23 mouse cellular contexts compared by ENCODE assay signal in the genomic region with DNA sequence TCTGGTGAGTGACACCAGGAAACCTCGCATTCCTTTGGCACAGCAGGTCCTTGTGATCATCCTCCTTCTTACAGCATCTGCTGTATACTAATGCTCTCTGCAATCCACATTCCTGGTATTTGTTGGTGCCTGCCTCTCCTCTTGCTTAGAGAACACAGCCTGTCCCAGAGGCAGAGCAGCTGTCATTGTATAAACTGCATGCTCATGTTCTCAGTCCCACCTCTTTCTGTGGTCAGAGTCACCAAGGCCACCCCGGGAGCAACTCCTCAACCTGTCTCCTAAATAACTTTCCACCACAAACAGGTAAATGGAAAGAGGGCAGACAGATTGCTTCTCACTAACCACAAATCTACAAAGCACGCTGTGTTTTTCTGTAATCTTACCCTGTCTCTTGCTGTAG. TPM values are rescaled to one million over a fixed set of nuclear protein-coding genes. Genes with fewer than 3 reads are reported as not detected.
DNase-seq lines count a peak whose midpoint lies in the region; ATAC-seq and TF ChIP-seq lines count a peak whose summit lies in the region.
"Had no signal": no experiment of that assay in that cellular context is flagged by ENCODE, and none has a peak within 500 bp of the region (broad histone marks: within the 10 kb centered on the region; RNA-seq: fewer than 3 reads in every experiment).

No protein-coding gene starts in this region.

- no peak for TF ChIP-seq CTCF in kidney, postnatal 0 days (IDR thresholded peaks at IDR 0.05; ENCODE audit: low read depth)

- peak; percentile 33 for DNase-seq in heart, adult 11 months
- DNase-seq in heart, postnatal 14 days = no peak
- DNase-seq in kidney, postnatal 0 days (ENCODE audit: low spot score) = peak; percentile 51
- DNase-seq in kidney, postnatal 4 days = no peak
- DNase-seq in lung, postnatal 14 days = no peak
- no peak for DNase-seq in midbrain, embryonic 10.5 days (ENCODE audit: low spot score)
- DNase-seq: adrenal gland, postnatal 10 days; cerebellum, adult 11 months; cerebellum, adult 8-10 months; cerebellum, postnatal 14 days; embryo, embryonic 11 days; gastrocnemius, postnatal 10 days had no signal

- H3K36me3 ChIP-seq in kidney, postnatal 0 days (ENCODE audit: insufficient read depth, low read length) = no peaks in the 10 kb centered on the region
- H3K36me3 ChIP-seq in lung, embryonic 16.5 days (ENCODE audit: control insufficient read depth, insufficient read depth, low read length) = no peaks in the 10 kb centered on the region
- no peaks in the 10 kb centered on the region for H3K36me3 ChIP-seq in myocyte (ENCODE audit: control insufficient read depth, insufficient read depth)
- H3K36me3 ChIP-seq in midbrain, embryonic 10.5 days = no peaks in the 10 kb centered on the region
- H3K36me3 ChIP-seq: embryonic facial prominence, embryonic 12.5 days; forebrain, embryonic 12.5 days; heart, embryonic 13.5 days; hindbrain, embryonic 15.5 days had no signal

- intact Hi-C loops in heart, postnatal 14 days (cut with DNase I) = no loop called here

- no peaks in the 10 kb centered on the region for H3K79me2 ChIP-seq in myocyte (ENCODE audit: control insufficient read depth, insufficient read depth)

- H3K4me1 ChIP-seq in kidney, postnatal 0 days (replicated peaks; ENCODE audit: insufficient read depth, low read length) = no peaks in the 10 kb centered on the region
- H3K4me1 ChIP-seq in lung, embryonic 16.5 days (replicated peaks; ENCODE audit: control insufficient read depth, insufficient read depth, low read length) = no peaks in the 10 kb centered on the region
- no peaks in the 10 kb centered on the region for H3K4me1 ChIP-seq in midbrain, embryonic 10.5 days
- H3K4me1 ChIP-seq: embryonic facial prominence, embryonic 12.5 days; forebrain, embryonic 12.5 days; hindbrain, embryonic 15.5 days had no signal

- TF ChIP-seq POLR2A in myocyte (IDR thresholded peaks at IDR 0.05; ENCODE audit: insufficient read length, low read depth) = no peak

- no peak overlapping the region for H3K4me2 ChIP-seq in kidney, postnatal 0 days (ENCODE audit: low read length)
- H3K4me2 ChIP-seq in lung, embryonic 16.5 days (ENCODE audit: low read depth, low read length) = no peak overlapping the region
- H3K4me2 ChIP-seq in myocyte (ENCODE audit: low read depth) = no peak overlapping the region
- H3K4me2 ChIP-seq: embryonic facial prominence, embryonic 12.5 days; forebrain, embryonic 12.5 days; heart, embryonic 13.5 days; hindbrain, embryonic 15.5 days had no signal

- no peak overlapping the region for H3K4me3 ChIP-seq in kidney, postnatal 0 days (replicated peaks; ENCODE audit: low read depth, low read length)
- H3K4me3 ChIP-seq in lung, embryonic 16.5 days (ENCODE audit: low read length) = no peak overlapping the region
- H3K4me3 ChIP-seq in myocyte = no peak overlapping the region
- H3K4me3 ChIP-seq in midbrain, embryonic 10.5 days = no peak overlapping the region
- H3K4me3 ChIP-seq: embryonic facial prominence, embryonic 12.5 days; forebrain, embryonic 12.5 days; heart, embryonic 13.5 days; hindbrain, embryonic 15.5 days had no signal

- H3K9me3 ChIP-seq in kidney, postnatal 0 days (replicated peaks; ENCODE audit: low read length) = no peaks in the 10 kb centered on the region
- peaks cover 2% of the 10 kb centered on the region for H3K9me3 ChIP-seq in lung, embryonic 16.5 days (ENCODE audit: control insufficient read depth, low read length)
- H3K9me3 ChIP-seq in midbrain, embryonic 10.5 days (replicated peaks) = peaks cover 4% of the 10 kb centered on the region
- H3K9me3 ChIP-seq: embryonic facial prominence, embryonic 12.5 days; forebrain, embryonic 12.5 days; hindbrain, embryonic 15.5 days had no signal

- no peaks in the 10 kb centered on the region for H3K27me3 ChIP-seq in kidney, postnatal 0 days (ENCODE audit: insufficient read depth, low read length)
- H3K27me3 ChIP-seq in lung, embryonic 16.5 days (ENCODE audit: control insufficient read depth, insufficient read depth, low read depth, low read length) = no peaks in the 10 kb centered on the region
- H3K27me3 ChIP-seq in myocyte (ENCODE audit: control insufficient read depth, insufficient read depth, insufficient read length) = no peaks in the 10 kb centered on the region
- H3K27me3 ChIP-seq in midbrain, embryonic 10.5 days (ENCODE audit: low read depth, poor library complexity, severe bottlenecking) = no peaks in the 10 kb centered on the region
- H3K27me3 ChIP-seq: embryonic facial prominence, embryonic 12.5 days; forebrain, embryonic 12.5 days; heart, embryonic 13.5 days; hindbrain, embryonic 15.5 days had no signal

- 32% methylated on average over 3 of the region's 3 CpGs for WGBS in kidney, postnatal 0 days
- 36% methylated on average over 3 of the region's 3 CpGs for WGBS in lung, embryonic 16.5 days
- 70% methylated on average over 3 of the region's 3 CpGs for WGBS in midbrain, embryonic 10.5 days

- H3K9ac ChIP-seq in kidney, postnatal 0 days (ENCODE audit: low read depth, low read length) = no peak overlapping the region
- no peak overlapping the region for H3K9ac ChIP-seq in lung, embryonic 16.5 days (ENCODE audit: low read length)
- H3K9ac ChIP-seq: embryonic facial prominence, embryonic 12.5 days; forebrain, embryonic 12.5 days; heart, embryonic 13.5 days; hindbrain, embryonic 15.5 days had no signal

- no peak overlapping the region for H3K27ac ChIP-seq in kidney, postnatal 0 days
- no peak overlapping the region for H3K27ac ChIP-seq in lung, embryonic 16.5 days (ENCODE audit: low read length)
- H3K27ac ChIP-seq in midbrain, embryonic 10.5 days (replicated peaks) = no peak overlapping the region
- H3K27ac ChIP-seq: embryonic facial prominence, embryonic 12.5 days; forebrain, embryonic 12.5 days; heart, embryonic 13.5 days; hindbrain, embryonic 15.5 days had no signal

- no peak for ATAC-seq in kidney, postnatal 0 days (replicated peaks; ENCODE audit: low FRiP score, low read depth)
- ATAC-seq in lung, embryonic 16.5 days (ENCODE audit: low read depth) = peak; percentile 64; the same call in 1 of the 2 replicates
- ATAC-seq: forebrain, embryonic 16.5 days had no signal

- H3ac ChIP-seq in myocyte (ENCODE audit: control insufficient read depth, insufficient read length) = no peak overlapping the region

TF ChIP-seq in myocyte, 11 proteins besides CTCF, POLR2A, EP300 and RAD21:
- TF ChIP-seq MYOG (IDR thresholded peaks at IDR 0.05; ENCODE audit: control insufficient read depth in 1 of 3, insufficient read depth in 1 of 3, insufficient read length in 2 of 3, low read depth in 2 of 3) (peak in 1 of 3 experiments; percentile 68), CEBPB (IDR thresholded peaks at IDR 0.05; ENCODE audit: insufficient read depth, poor library complexity, severe bottlenecking) (no peak), MYOD1 (IDR thresholded peaks at IDR 0.05; ENCODE audit: control insufficient read depth in 1 of 3, insufficient read length in 2 of 3, low read depth in 2 of 3) (peak in 2 of 3 experiments; percentile 53 to 67)

RNA-seq across cellular contexts. Expression of a gene that starts 18.1 kb away (rescaled TPM):
- total RNA-seq in heart, postnatal 14 days (2021) = under 1 TPM; 0.10 TPM
- polyA plus RNA-seq in kidney, postnatal 0 days (2015; fragmentation: Nextera tagmentation; extraction: Ambion mirVana) = 65.5 and 79.5 TPM in 2 replicates
- 0.09 and 0.25 TPM in 2 replicates for polyA plus RNA-seq in lung, embryonic 16.5 days (2015; fragmentation: Nextera tagmentation; extraction: Ambion mirVana)
- not detected for polyA plus RNA-seq in myocyte (2012; fragmentation: generic; extraction: Trizol)
- 0.09 and 0.39 TPM in 2 replicates for polyA plus RNA-seq in midbrain, embryonic 10.5 days (2016; fragmentation: Nextera tagmentation; extraction: Ambion mirVana)
- total RNA-seq: common myeloid progenitor, adult 5-6 weeks; hematopoietic stem cell, adult 5-6 weeks; MEL had no signal
- polyA plus RNA-seq: C2C12 had no signal

Comparison
In these comparisons a context has a peak if more than half of its experiments do, and no peak if none do; other contexts are left out.
1. DNase-seq: peak in heart, adult 11 months (single experiment) and kidney, postnatal 0 days (single experiment); none in heart, postnatal 14 days (0 of 2), kidney, postnatal 4 days (0 of 2), lung, postnatal 14 days (single experiment) and midbrain, embryonic 10.5 days (single experiment).
2. RNA of a gene that starts 18.1 kb away (polyA plus RNA-seq): 65.5 to 79.5 TPM in kidney, postnatal 0 days; 0.09 to 0.25 TPM in lung, embryonic 16.5 days, 0.09 to 0.39 TPM in midbrain, embryonic 10.5 days and not detected in myocyte (single experiment); every median in the first group is over 10 times any median in the second.